Mouse (Mus musculus): ENCODE data around the gene Pde7b. TPM values are rescaled to one million over a fixed set of nuclear protein-coding genes. Genes with fewer than 3 reads are reported as not detected.
"Not testable (repeated sequence)": the region's sequence is repeated elsewhere in the genome, so short reads cannot be mapped to it uniquely, and the experiment has no call there.

The Pde7b gene
- polyA plus RNA-seq, 1 experiment, result 0.70 TPM

GRCm38 (mm10) chr10:20528544-20529411 lies 196.1 kb downstream of the Pde7b start:
- Histone ChIP-seq H3K4me3 (ENCODE audit: control insufficient read depth, low read depth, low read length) (peak overlapping the region; percentile 10; the same call in 1 of the 2 replicates), H3K36me3 (ENCODE audit: control insufficient read depth, insufficient read depth, low read length) (no peaks in the 10 kb centered on the region), H3K27ac (ENCODE audit: control insufficient read depth, insufficient read depth, low read depth, low read length) (no peak overlapping the region), H3K4me1 (ENCODE audit: control insufficient read depth, insufficient read depth, low read length) (peaks cover 2% of the 10 kb centered on the region), H3K27me3 (ENCODE audit: control insufficient read depth, insufficient read depth, low read length) (no peaks in the 10 kb centered on the region)
- TF ChIP-seq CTCF (IDR thresholded peaks at IDR 0.05; ENCODE audit: control insufficient read depth, insufficient read depth, insufficient replicate concordance, low read depth, low read length) (no peak), POLR2A (IDR thresholded peaks at IDR 0.05; ENCODE audit: control insufficient read depth, low read depth, low read length) (no peak)

GRCm38 (mm10) chr10:20527737-20528136 lies 197.1 kb downstream of the Pde7b start:
- H3K27me3 ChIP-seq (ENCODE audit: control insufficient read depth, insufficient read depth, low read length), result no peaks in the 10 kb centered on the region
- peaks cover 2% of the 10 kb centered on the region for H3K4me1 ChIP-seq (ENCODE audit: control insufficient read depth, insufficient read depth, low read length)
- no peaks in the 10 kb centered on the region for H3K36me3 ChIP-seq (ENCODE audit: control insufficient read depth, insufficient read depth, low read length)
- no peak overlapping the region for H3K4me3 ChIP-seq (ENCODE audit: control insufficient read depth, low read depth, low read length)
- no peak for TF ChIP-seq CTCF (IDR thresholded peaks at IDR 0.05; ENCODE audit: control insufficient read depth, insufficient read depth, insufficient replicate concordance, low read depth, low read length)
- TF ChIP-seq POLR2A (IDR thresholded peaks at IDR 0.05; ENCODE audit: control insufficient read depth, low read depth, low read length), result no peak
- no peak overlapping the region for H3K27ac ChIP-seq (ENCODE audit: control insufficient read depth, insufficient read depth, low read depth, low read length)

GRCm38 (mm10) chr10:20518529-20518889 lies 206.4 kb downstream of the Pde7b start:
- H3K27me3 ChIP-seq (ENCODE audit: control insufficient read depth, insufficient read depth, low read length), result no peaks in the 10 kb centered on the region
- H3K27ac ChIP-seq (ENCODE audit: control insufficient read depth, insufficient read depth, low read depth, low read length), result no peak overlapping the region
- no peak for TF ChIP-seq CTCF (IDR thresholded peaks at IDR 0.05; ENCODE audit: control insufficient read depth, insufficient read depth, insufficient replicate concordance, low read depth, low read length)
- TF ChIP-seq POLR2A (IDR thresholded peaks at IDR 0.05; ENCODE audit: control insufficient read depth, low read depth, low read length), result peak; percentile 47; the same call in 1 of the 2 replicates
- peaks cover 5% of the 10 kb centered on the region for H3K4me1 ChIP-seq (ENCODE audit: control insufficient read depth, insufficient read depth, low read length)
- H3K4me3 ChIP-seq (ENCODE audit: control insufficient read depth, low read depth, low read length), result peak overlapping the region; percentile 78
- no peaks in the 10 kb centered on the region for H3K36me3 ChIP-seq (ENCODE audit: control insufficient read depth, insufficient read depth, low read length)

GRCm38 (mm10) chr10:20517756-20518528 lies 206.9 kb downstream of the Pde7b start:
- H3K4me1 ChIP-seq (ENCODE audit: control insufficient read depth, insufficient read depth, low read length); H3K27me3 ChIP-seq (ENCODE audit: control insufficient read depth, insufficient read depth, low read length); H3K36me3 ChIP-seq (ENCODE audit: control insufficient read depth, insufficient read depth, low read length): not testable (repeated sequence)
- H3K27ac ChIP-seq (ENCODE audit: control insufficient read depth, insufficient read depth, low read depth, low read length), result peak overlapping the region; percentile 54
- H3K4me3 ChIP-seq (ENCODE audit: control insufficient read depth, low read depth, low read length), result peak overlapping the region; percentile 81

- no peak overlapping the region for H3K27ac ChIP-seq (ENCODE audit: control insufficient read depth, insufficient read depth, low read depth, low read length)
- H3K36me3 ChIP-seq (ENCODE audit: control insufficient read depth, insufficient read depth, low read length), result no peaks in the 10 kb centered on the region
- no peaks in the 10 kb centered on the region for H3K27me3 ChIP-seq (ENCODE audit: control insufficient read depth, insufficient read depth, low read length)
- peaks cover 5% of the 10 kb centered on the region for H3K4me1 ChIP-seq (ENCODE audit: control insufficient read depth, insufficient read depth, low read length)
- no peak overlapping the region for H3K4me3 ChIP-seq (ENCODE audit: control insufficient read depth, low read depth, low read length)
- TF ChIP-seq CTCF (IDR thresholded peaks at IDR 0.05; ENCODE audit: control insufficient read depth, insufficient read depth, insufficient replicate concordance, low read depth, low read length), result no peak
- TF ChIP-seq POLR2A (IDR thresholded peaks at IDR 0.05; ENCODE audit: control insufficient read depth, low read depth, low read length), result no peak
Observed at GRCm38 (mm10) chr10:20513891-20514290, 211.0 kb downstream of the Pde7b start.

GRCm38 (mm10) chr10:20513461-20513860 lies 211.4 kb downstream of the Pde7b start:
- no peak overlapping the region for H3K27ac ChIP-seq (ENCODE audit: control insufficient read depth, insufficient read depth, low read depth, low read length)
- no peaks in the 10 kb centered on the region for H3K36me3 ChIP-seq (ENCODE audit: control insufficient read depth, insufficient read depth, low read length)
- H3K4me1 ChIP-seq (ENCODE audit: control insufficient read depth, insufficient read depth, low read length), result peaks cover 3% of the 10 kb centered on the region
- TF ChIP-seq CTCF (IDR thresholded peaks at IDR 0.05; ENCODE audit: control insufficient read depth, insufficient read depth, insufficient replicate concordance, low read depth, low read length) (no peak), POLR2A (IDR thresholded peaks at IDR 0.05; ENCODE audit: control insufficient read depth, low read depth, low read length) (no peak)
- H3K4me3 ChIP-seq (ENCODE audit: control insufficient read depth, low read depth, low read length), result no peak overlapping the region
- no peaks in the 10 kb centered on the region for H3K27me3 ChIP-seq (ENCODE audit: control insufficient read depth, insufficient read depth, low read length)

- Histone ChIP-seq H3K4me3 (ENCODE audit: control insufficient read depth, low read depth, low read length) (no peak overlapping the region), H3K36me3 (ENCODE audit: control insufficient read depth, insufficient read depth, low read length) (no peaks in the 10 kb centered on the region), H3K27ac (ENCODE audit: control insufficient read depth, insufficient read depth, low read depth, low read length) (no peak overlapping the region), H3K27me3 (ENCODE audit: control insufficient read depth, insufficient read depth, low read length) (no peaks in the 10 kb centered on the region), H3K4me1 (ENCODE audit: control insufficient read depth, insufficient read depth, low read length) (no peaks in the 10 kb centered on the region)
- no peak for TF ChIP-seq POLR2A (IDR thresholded peaks at IDR 0.05; ENCODE audit: control insufficient read depth, low read depth, low read length)
- no peak for TF ChIP-seq CTCF (IDR thresholded peaks at IDR 0.05; ENCODE audit: control insufficient read depth, insufficient read depth, insufficient replicate concordance, low read depth, low read length)
Observed at GRCm38 (mm10) chr10:20509819-20510218, 215.1 kb downstream of the Pde7b start.
